ENCODE assay signal across 21 mouse cellular contexts in genomic region chr10:59119001-59119400, GRCm38 (mm10).
"Had no signal": no experiment of that assay in that cellular context is flagged by ENCODE, and none has a peak within 500 bp of the region (broad histone marks: within the 10 kb centered on the region; RNA-seq: fewer than 3 reads in every experiment).

No protein-coding gene starts in this region.

- H3K9me3 ChIP-seq: heart, embryonic 12.5 days; hindbrain, embryonic 10.5 days; hindbrain, embryonic 12.5 days; intestine, embryonic 15.5 days; limb, embryonic 10.5 days; limb, embryonic 12.5 days; liver, embryonic 13.5 days; liver, embryonic 15.5 days had no signal

- H3K4me3 ChIP-seq: gastrocnemius, adult 2 months; heart, adult 2 months; heart, embryonic 12.5 days; hindbrain, embryonic 10.5 days; hindbrain, embryonic 12.5 days; intestine, embryonic 15.5 days; limb, embryonic 10.5 days; limb, embryonic 12.5 days; liver, embryonic 13.5 days; liver, embryonic 15.5 days had no signal

- H3K27ac ChIP-seq: gastrocnemius, adult 2 months; heart, adult 2 months; hindbrain, embryonic 10.5 days; hindbrain, embryonic 12.5 days; hindbrain, embryonic 14.5 days; intestine, embryonic 15.5 days; limb, embryonic 10.5 days; limb, embryonic 12.5 days; liver, embryonic 13.5 days; liver, embryonic 15.5 days had no signal

- H3K36me3 ChIP-seq: heart, embryonic 12.5 days; hindbrain, embryonic 10.5 days; hindbrain, embryonic 12.5 days; intestine, embryonic 15.5 days; limb, embryonic 10.5 days; limb, embryonic 12.5 days; liver, embryonic 13.5 days; liver, embryonic 15.5 days had no signal

- H3K4me1 ChIP-seq: hindbrain, embryonic 12.5 days; intestine, embryonic 15.5 days; limb, embryonic 12.5 days; liver, embryonic 13.5 days; liver, embryonic 15.5 days had no signal

- H3K27me3 ChIP-seq: heart, embryonic 12.5 days; hindbrain, embryonic 12.5 days; intestine, embryonic 15.5 days; limb, embryonic 12.5 days; liver, embryonic 13.5 days; liver, embryonic 15.5 days had no signal

- DNase-seq: gastrocnemius, adult 2 months; gastrocnemius, postnatal 10 days; gastrocnemius, postnatal 25 days; heart, adult 2 months; heart, postnatal 10 days; heart, postnatal 36 days; kidney, adult 18-20 months; kidney, adult 8-10 months; kidney, postnatal 10 days; kidney, postnatal 4 days; liver; liver, embryonic 13.5 days; liver, postnatal 0 days had no signal
